Mouse (Mus musculus): Measurements from ENCODE around the gene Mtmr3.

GRCm38 (mm10) chr11:4467436-4467835 is 127.2 kb downstream of the Mtmr3 start:
- no peak for TF ChIP-seq CTCF (IDR thresholded peaks at IDR 0.05; ENCODE audit: low read depth, low read length)
- TF ChIP-seq TAL1 (conservative IDR thresholded peaks at IDR 0.05; ENCODE audit: low read depth, low read length) = no peak
- no peak for TF ChIP-seq GATA1 (IDR thresholded peaks at IDR 0.05; ENCODE audit: borderline replicate concordance, low read length)
- no peak for TF ChIP-seq POLR2AphosphoS5 (IDR thresholded peaks at IDR 0.05; ENCODE audit: insufficient replicate concordance, low read depth, low read length)
- no peak for TF ChIP-seq GATA2 (IDR thresholded peaks at IDR 0.05; ENCODE audit: borderline replicate concordance, low read depth, low read length)

Data from G1E (cell line).